ENCODE assay signal across 15 mouse cellular contexts in genomic region chr5:74198446-74198845, GRCm38 (mm10). TPM values are rescaled to one million over a fixed set of nuclear protein-coding genes. Genes with fewer than 3 reads are reported as not detected.
DNase-seq lines count a peak whose midpoint lies in the region; ATAC-seq and TF ChIP-seq lines count a peak whose summit lies in the region.
"Had no signal": no experiment of that assay in that cellular context is flagged by ENCODE, and none has a peak within 500 bp of the region (broad histone marks: within the 10 kb centered on the region; RNA-seq: fewer than 3 reads in every experiment).

No protein-coding gene starts in this region.

- no peak overlapping the region for H3K4me3 ChIP-seq in forebrain, postnatal 0 days (ENCODE audit: low read depth, low read length)
- no peak overlapping the region for H3K4me3 ChIP-seq in forebrain, embryonic 10.5 days
- H3K4me3 ChIP-seq in left cerebral cortex, adult 2 months = peak overlapping the region; percentile 99
- peak overlapping the region; percentile 81 for H3K4me3 ChIP-seq in heart, embryonic 16.5 days (ENCODE audit: low read length)
- H3K4me3 ChIP-seq in neural tube, embryonic 13.5 days = 0 out of 2 replicates have a peak overlapping the region, but pooled peaks have one; percentile 2
- H3K4me3 ChIP-seq: liver, embryonic 12.5 days had no signal

- intact Hi-C loops in left cerebral cortex, adult 2 months (cut with DNase I) = loop anchor here (10.0 kb wide), 2 partner anchors 134 to 244 kb away; partner anchors contain the start of gene Usp46
- intact Hi-C loops in left cerebral cortex, postnatal 14 days (cut with DNase I) = loop anchor here (5.0 to 10.0 kb wide), 4 partner anchors 54 to 344 kb away; no protein-coding TSS in a partner anchor

- H3K36me3 ChIP-seq in forebrain, postnatal 0 days (ENCODE audit: insufficient read depth) = no peaks in the 10 kb centered on the region
- peaks cover 37% of the 10 kb centered on the region for H3K36me3 ChIP-seq in forebrain, embryonic 10.5 days (replicated peaks)
- peaks cover 31% of the 10 kb centered on the region for H3K36me3 ChIP-seq in heart, embryonic 16.5 days (ENCODE audit: control insufficient read depth, insufficient read depth)
- H3K36me3 ChIP-seq in neural tube, embryonic 13.5 days = peaks cover 10% of the 10 kb centered on the region; the same call in 1 of the 2 replicates

- H3K27ac ChIP-seq in forebrain, postnatal 0 days (ENCODE audit: low read depth, low read length) = no peak overlapping the region
- H3K27ac ChIP-seq in forebrain, embryonic 10.5 days = no peak overlapping the region
- peak overlapping the region; percentile 67 for H3K27ac ChIP-seq in left cerebral cortex, adult 2 months
- peak overlapping the region; percentile 89 for H3K27ac ChIP-seq in heart, embryonic 16.5 days (ENCODE audit: low read length)
- 0 out of 2 replicates have a peak overlapping the region, but pooled peaks have one; percentile 64 for H3K27ac ChIP-seq in neural tube, embryonic 13.5 days (replicated peaks)
- H3K27ac ChIP-seq: liver, embryonic 12.5 days had no signal

- peaks cover 11% of the 10 kb centered on the region; the same call in 1 of the 2 replicates for H3K4me1 ChIP-seq in forebrain, postnatal 0 days (ENCODE audit: insufficient read depth)
- H3K4me1 ChIP-seq in forebrain, embryonic 10.5 days = peaks cover 75% of the 10 kb centered on the region
- peaks cover 60% of the 10 kb centered on the region for H3K4me1 ChIP-seq in heart, embryonic 16.5 days (ENCODE audit: control insufficient read depth, insufficient read depth, low read length)
- peaks cover 76% of the 10 kb centered on the region for H3K4me1 ChIP-seq in neural tube, embryonic 13.5 days (replicated peaks)

- H3K27me3 ChIP-seq in forebrain, postnatal 0 days (ENCODE audit: insufficient read depth, low read length) = no peaks in the 10 kb centered on the region
- H3K27me3 ChIP-seq in forebrain, embryonic 10.5 days (ENCODE audit: poor library complexity, severe bottlenecking) = peaks cover 10% of the 10 kb centered on the region
- H3K27me3 ChIP-seq in heart, embryonic 16.5 days (ENCODE audit: control insufficient read depth, insufficient read depth, low read length) = no peaks in the 10 kb centered on the region
- 0 out of 2 replicates have a peak, but pooled peaks cover 6% of the 10 kb centered on the region for H3K27me3 ChIP-seq in neural tube, embryonic 13.5 days
- H3K27me3 ChIP-seq: Patski had no signal

- no peaks in the 10 kb centered on the region for H3K9me3 ChIP-seq in forebrain, postnatal 0 days (ENCODE audit: low read length)
- no peaks in the 10 kb centered on the region for H3K9me3 ChIP-seq in forebrain, embryonic 10.5 days
- no peaks in the 10 kb centered on the region for H3K9me3 ChIP-seq in heart, embryonic 16.5 days (replicated peaks; ENCODE audit: control insufficient read depth, low read length)
- H3K9me3 ChIP-seq in neural tube, embryonic 13.5 days = no peaks in the 10 kb centered on the region
- H3K9me3 ChIP-seq: liver, embryonic 12.5 days had no signal

- WGBS in forebrain, postnatal 0 days = 64% methylated on average over 11 of the region's 11 CpGs
- WGBS in forebrain, embryonic 10.5 days = 87% methylated on average over 11 of the region's 11 CpGs
- WGBS in heart, embryonic 16.5 days = 35% methylated on average over 11 of the region's 11 CpGs
- WGBS in neural tube, embryonic 13.5 days = 61% methylated on average over 11 of the region's 11 CpGs

- no peak overlapping the region for H3K9ac ChIP-seq in forebrain, postnatal 0 days
- H3K9ac ChIP-seq in heart, embryonic 16.5 days (ENCODE audit: low read length) = peak overlapping the region; percentile 95
- H3K9ac ChIP-seq in neural tube, embryonic 13.5 days = peak overlapping the region; percentile 22; the same call in 1 of the 2 replicates
- H3K9ac ChIP-seq: liver, embryonic 12.5 days had no signal

- H3K4me2 ChIP-seq in forebrain, postnatal 0 days (ENCODE audit: low read depth) = 0 out of 2 replicates have a peak overlapping the region, but pooled peaks have one; percentile 19
- peak overlapping the region; percentile 94 for H3K4me2 ChIP-seq in heart, embryonic 16.5 days (ENCODE audit: low read depth, low read length)
- peak overlapping the region; percentile 87 for H3K4me2 ChIP-seq in neural tube, embryonic 13.5 days
- H3K4me2 ChIP-seq: liver, embryonic 12.5 days had no signal

- no peak for ATAC-seq in forebrain, postnatal 0 days
- ATAC-seq in heart, embryonic 16.5 days (replicated peaks; ENCODE audit: extremely low read depth, insufficient read depth, low FRiP score) = no peak
- no peak for ATAC-seq in neural tube, embryonic 13.5 days (ENCODE audit: low read depth)
- ATAC-seq: liver, embryonic 12.5 days; Patski had no signal

- no peak for DNase-seq in forebrain, postnatal 0 days
- DNase-seq in forebrain, embryonic 10.5 days (ENCODE audit: extremely low spot score, low spot score) = no peak
- no peak for DNase-seq in left cerebral cortex, adult 2 months (ENCODE audit: extremely low spot score in 1 of 2, low spot score in 2 of 2)
- no peak for DNase-seq in left cerebral cortex, postnatal 14 days (ENCODE audit: low spot score in 2 of 2)
- no peak for DNase-seq in adrenal gland, postnatal 4 days (ENCODE audit: low spot score in 2 of 2)
- DNase-seq in frontal cortex, postnatal 10 days (ENCODE audit: low spot score in 2 of 2) = no peak
- DNase-seq: B cell, adult 2 months; embryo, embryonic 11 days; gastrocnemius, postnatal 10 days; kidney, postnatal 36 days; right cerebral cortex, postnatal 14 days had no signal

- no peak for TF ChIP-seq CTCF in forebrain, postnatal 0 days (IDR thresholded peaks at IDR 0.05; ENCODE audit: low read depth)
- no peak for TF ChIP-seq CTCF in left cerebral cortex, adult 2 months (IDR thresholded peaks at IDR 0.05)

RNA-seq across cellular contexts. Expression of gene Rasl11b, which starts 3.4 kb away (rescaled TPM):
- total RNA-seq in forebrain, postnatal 0 days (2014; rRNA removed) = 7.7 and 8.4 TPM in 2 replicates
- 37.3 and 43.5 TPM in 2 replicates for polyA plus RNA-seq in forebrain, postnatal 0 days (2015; fragmentation: Nextera tagmentation; extraction: Ambion mirVana)
- polyA plus RNA-seq in forebrain, embryonic 10.5 days (2016; fragmentation: Nextera tagmentation; extraction: Ambion mirVana) = 27.5 and 29.2 TPM in 2 replicates
- 100 to 1,000 TPM in 1 of 2 experiments, 10 to 100 TPM in 1; 72.5 to 103 TPM for total RNA-seq in left cerebral cortex, adult 2 months (2021)
- 100 to 1,000 TPM in 1 of 2 experiments, 10 to 100 TPM in 1; 97.1 to 110 TPM for total RNA-seq in left cerebral cortex, postnatal 14 days (2021)
- polyA plus RNA-seq in heart, embryonic 16.5 days (2015; fragmentation: Nextera tagmentation; extraction: Ambion mirVana) = 101 and 112 TPM in 2 replicates
- 23.6 and 27.8 TPM in 2 replicates for polyA plus RNA-seq in neural tube, embryonic 13.5 days (2015; fragmentation: Nextera tagmentation; extraction: Ambion mirVana)
- 10 to 100 TPM; 34.4 to 38.9 TPM for total RNA-seq in adrenal gland, postnatal 4 days (2021)

Comparison
In these comparisons a context has a peak if more than half of its experiments do, and no peak if none do; other contexts are left out.
1. H3K27ac ChIP-seq: peak in left cerebral cortex, adult 2 months (single experiment), heart, embryonic 16.5 days (single experiment) and neural tube, embryonic 13.5 days (single experiment); none in forebrain, postnatal 0 days (single experiment) and forebrain, embryonic 10.5 days (single experiment).
2. H3K4me2 ChIP-seq: peak in every context shown above with its lines; median percentile 94 in heart, embryonic 16.5 days; 87 in neural tube, embryonic 13.5 days; 19 in forebrain, postnatal 0 days.
3. H3K4me3 ChIP-seq: peak in left cerebral cortex, adult 2 months (single experiment), heart, embryonic 16.5 days (single experiment) and neural tube, embryonic 13.5 days (single experiment); none in forebrain, postnatal 0 days (single experiment) and forebrain, embryonic 10.5 days (single experiment).